Mouse (Mus musculus): ENCODE measurements around the gene Abcb8. TPM values are rescaled to one million over a fixed set of nuclear protein-coding genes. Genes with fewer than 3 reads are reported as not detected.

Abcb8 gene
- total and polyA plus RNA-seq, 3 experiments = 76.9 to 124 TPM; not detected in 1

- peak; percentile 93 for DNase-seq (ENCODE audit: low read depth, low spot score)
These were observed 31.5 kb downstream of the Abcb8 start for GRCm38 (mm10) chr5:24424861-24425411.

GRCm38 (mm10) chr5:24425421-24426036 is 32.1 kb downstream of the Abcb8 start:
- DNase-seq (ENCODE audit: low read depth, low spot score) = peak; percentile 79
- H3K36me3 ChIP-seq (ENCODE audit: control insufficient read depth in 1 of 2, insufficient read depth in 2 of 2, low read length in 2 of 2) = peaks cover 0 to 17% of the 10 kb centered on the region in 2 experiments; a peak in 2 of 4 replicates
- no peaks in the 10 kb centered on the region for H3K27me3 ChIP-seq (ENCODE audit: control insufficient read depth in 1 of 2, insufficient read depth in 2 of 2, low read length in 2 of 2)
- H3K9ac ChIP-seq (ENCODE audit: control insufficient read depth, low read depth, low read length, poor library complexity, severe bottlenecking) = peak overlapping the region; percentile 85
- H3K4me1 ChIP-seq (ENCODE audit: control insufficient read depth in 1 of 2, insufficient read depth in 2 of 2, low read length in 2 of 2) = peaks cover 6 to 22% of the 10 kb centered on the region in 2 experiments
- peak overlapping the region; percentile 78 to 86 for H3K4me3 ChIP-seq (ENCODE audit: control insufficient read depth in 1 of 2, insufficient read depth in 1 of 2, low read depth in 2 of 2, low read length in 2 of 2)
- no peaks in the 10 kb centered on the region for H3K9me3 ChIP-seq (replicated peaks; ENCODE audit: insufficient read depth, low read length)
- peaks cover 14% of the 10 kb centered on the region for H3K79me2 ChIP-seq (ENCODE audit: control insufficient read depth, insufficient read depth, low read length, poor library complexity)
- 0 out of 2 replicates have a peak overlapping the region, but pooled peaks have one; percentile 18 for H3K27ac ChIP-seq (ENCODE audit: control insufficient read depth, low read depth, low read length)
- TF ChIP-seq CTCF (IDR thresholded peaks at IDR 0.05 in 2 of 3, conservative IDR thresholded peaks at IDR 0.05 in 1 of 3; ENCODE audit: control insufficient read depth in 1 of 3, insufficient read depth in 1 of 3, low read depth in 2 of 3, low read length in 3 of 3, poor library complexity in 1 of 3, severe bottlenecking in 1 of 3) (peak in 2 of 3 experiments; percentile 26 to 35; a peak in 4 of 6 replicates), UBTF (IDR thresholded peaks at IDR 0.05; ENCODE audit: borderline replicate concordance, insufficient read depth, low read depth, low read length) (no peak), ZC3H11A (IDR thresholded peaks at IDR 0.05; ENCODE audit: low read depth, low read length) (no peak), MAZ (IDR thresholded peaks at IDR 0.05; ENCODE audit: low read depth, low read length) (no peak), GABPA (IDR thresholded peaks at IDR 0.05; ENCODE audit: low read depth, low read length) (no peak), MYC (IDR thresholded peaks at IDR 0.05; ENCODE audit: low read depth, low read length) (no peak), JUND (IDR thresholded peaks at IDR 0.05; ENCODE audit: low read depth, low read length) (no peak), TCF12 (IDR thresholded peaks at IDR 0.05; ENCODE audit: low read depth, low read length) (0 out of 2 replicates have a peak, but pooled peaks have one; percentile 11), MAFK (IDR thresholded peaks at IDR 0.05; ENCODE audit: borderline replicate concordance, low read depth, low read length) (no peak), ELF1 (IDR thresholded peaks at IDR 0.05; ENCODE audit: low read depth, low read length) (0 out of 2 replicates have a peak, but pooled peaks have one; percentile 2), MYB (IDR thresholded peaks at IDR 0.05; ENCODE audit: low read depth, low read length) (no peak), USF1 (IDR thresholded peaks at IDR 0.05; ENCODE audit: low read depth, low read length) (no peak), EP300 (IDR thresholded peaks at IDR 0.05; ENCODE audit: low read depth in 1 of 2, low read length in 2 of 2) (no peak), E2F4 (IDR thresholded peaks at IDR 0.05; ENCODE audit: borderline replicate concordance, low read depth, low read length) (no peak), SMC3 (IDR thresholded peaks at IDR 0.05; ENCODE audit: low read depth, low read length) (peak; percentile 4; the same call in 1 of the 2 replicates), GATA1 (IDR thresholded peaks at IDR 0.05; ENCODE audit: low read depth, low read length) (no peak), BHLHE40 (IDR thresholded peaks at IDR 0.05; ENCODE audit: borderline replicate concordance, low read depth, low read length) (no peak)

More at GRCm38 (mm10) chr5:24424861-24425411, 31.5 kb downstream of the Abcb8 start:
- Histone ChIP-seq H3K79me2 (ENCODE audit: control insufficient read depth, insufficient read depth, low read length, poor library complexity) (peaks cover 14% of the 10 kb centered on the region), H3K27me3 (ENCODE audit: control insufficient read depth in 1 of 2, insufficient read depth in 2 of 2, low read length in 2 of 2) (no peaks in the 10 kb centered on the region), H3K9ac (ENCODE audit: control insufficient read depth, low read depth, low read length, poor library complexity, severe bottlenecking) (peak overlapping the region; percentile 85), H3K9me3 (replicated peaks; ENCODE audit: insufficient read depth, low read length) (no peaks in the 10 kb centered on the region), H3K4me3 (ENCODE audit: control insufficient read depth in 1 of 2, insufficient read depth in 1 of 2, low read depth in 2 of 2, low read length in 2 of 2) (peak overlapping the region; percentile 78 to 86), H3K27ac (ENCODE audit: control insufficient read depth, low read depth, low read length) (peak overlapping the region; percentile 60), H3K36me3 (ENCODE audit: control insufficient read depth in 1 of 2, insufficient read depth in 2 of 2, low read length in 2 of 2) (peaks cover 0 to 17% of the 10 kb centered on the region in 2 experiments; a peak in 2 of 4 replicates), H3K4me1 (ENCODE audit: control insufficient read depth in 1 of 2, insufficient read depth in 2 of 2, low read length in 2 of 2) (peaks cover 6 to 22% of the 10 kb centered on the region in 2 experiments)
- TF ChIP-seq UBTF (IDR thresholded peaks at IDR 0.05; ENCODE audit: borderline replicate concordance, insufficient read depth, low read depth, low read length) = 0 out of 2 replicates have a peak, but pooled peaks have one; percentile 7
- no peak for TF ChIP-seq E2F4 (IDR thresholded peaks at IDR 0.05; ENCODE audit: borderline replicate concordance, low read depth, low read length)
- TF ChIP-seq ETS1 (IDR thresholded peaks at IDR 0.05; ENCODE audit: low read depth, low read length) = no peak
- no peak for TF ChIP-seq MYB (IDR thresholded peaks at IDR 0.05; ENCODE audit: low read depth, low read length)
- TF ChIP-seq KAT2A (conservative IDR thresholded peaks at IDR 0.05; ENCODE audit: low read depth, low read length) = no peak
- no peak for TF ChIP-seq RAD21 (IDR thresholded peaks at IDR 0.05; ENCODE audit: low read depth, low read length)
- no peak for TF ChIP-seq GATA1 (IDR thresholded peaks at IDR 0.05; ENCODE audit: low read depth, low read length)
- TF ChIP-seq RCOR1 (IDR thresholded peaks at IDR 0.05; ENCODE audit: low read depth, low read length) = 0 out of 2 replicates have a peak, but pooled peaks have one; percentile 0
- peak; percentile 31; the same call in 1 of the 2 replicates for TF ChIP-seq NRF1 (IDR thresholded peaks at IDR 0.05; ENCODE audit: insufficient read depth, low read depth, low read length, poor library complexity, severe bottlenecking)
- TF ChIP-seq CHD2 (IDR thresholded peaks at IDR 0.05; ENCODE audit: low read length) = no peak
- no peak for TF ChIP-seq MAX (IDR thresholded peaks at IDR 0.05; ENCODE audit: low read length)
- no peak for TF ChIP-seq MEF2A (IDR thresholded peaks at IDR 0.05; ENCODE audit: extremely low read depth, insufficient replicate concordance, low read depth, low read length, poor library complexity, severe bottlenecking)
- no peak for TF ChIP-seq GABPA (IDR thresholded peaks at IDR 0.05; ENCODE audit: low read depth, low read length)
- TF ChIP-seq ELF1 (IDR thresholded peaks at IDR 0.05; ENCODE audit: low read depth, low read length) = 0 out of 2 replicates have a peak, but pooled peaks have one; percentile 36
- TF ChIP-seq POLR2A (IDR thresholded peaks at IDR 0.05; ENCODE audit: control insufficient read depth in 1 of 2, insufficient read depth in 1 of 2, low read depth in 1 of 2, low read length in 2 of 2, poor library complexity in 1 of 2) = peak; percentile 68 to 75; a peak in 3 of 4 replicates
- peak; percentile 12; the same call in 1 of the 2 replicates for TF ChIP-seq POLR2AphosphoS2 (IDR thresholded peaks at IDR 0.05; ENCODE audit: low read length)
- TF ChIP-seq CHD1 (IDR thresholded peaks at IDR 0.05; ENCODE audit: low read depth, low read length) = no peak
- peak; percentile 7; the same call in 1 of the 2 replicates for TF ChIP-seq MAZ (IDR thresholded peaks at IDR 0.05; ENCODE audit: low read depth, low read length)
- TF ChIP-seq TCF12 (IDR thresholded peaks at IDR 0.05; ENCODE audit: low read depth, low read length) = no peak
- TF ChIP-seq MAFK (IDR thresholded peaks at IDR 0.05; ENCODE audit: borderline replicate concordance, low read depth, low read length) = no peak
- 0 out of 2 replicates have a peak, but pooled peaks have one; percentile 38 for TF ChIP-seq TBP (IDR thresholded peaks at IDR 0.05; ENCODE audit: low read depth, low read length)
- peak in 1 of 3 experiments; percentile 0; a peak in 1 of 6 replicates for TF ChIP-seq CTCF (IDR thresholded peaks at IDR 0.05 in 2 of 3, conservative IDR thresholded peaks at IDR 0.05 in 1 of 3; ENCODE audit: control insufficient read depth in 1 of 3, insufficient read depth in 1 of 3, low read depth in 2 of 3, low read length in 3 of 3, poor library complexity in 1 of 3, severe bottlenecking in 1 of 3)
- TF ChIP-seq SMC3 (IDR thresholded peaks at IDR 0.05; ENCODE audit: low read depth, low read length) = no peak
- TF ChIP-seq USF2 (IDR thresholded peaks at IDR 0.05; ENCODE audit: borderline replicate concordance in 1 of 2, insufficient read depth in 1 of 2, low read depth in 1 of 2, low read length in 2 of 2) = no peak
- TF ChIP-seq HCFC1 (IDR thresholded peaks at IDR 0.05; ENCODE audit: low read depth, low read length) = peak; percentile 15; the same call in 1 of the 2 replicates
- no peak for TF ChIP-seq ZMIZ1 (IDR thresholded peaks at IDR 0.05; ENCODE audit: low read depth, low read length)
- peak; percentile 64 for TF ChIP-seq NELFE (IDR thresholded peaks at IDR 0.05; ENCODE audit: low read depth, low read length)
